Mouse (Mus musculus): ENCODE measurements around the gene Xirp1.

Gene Xirp1

DNA sequence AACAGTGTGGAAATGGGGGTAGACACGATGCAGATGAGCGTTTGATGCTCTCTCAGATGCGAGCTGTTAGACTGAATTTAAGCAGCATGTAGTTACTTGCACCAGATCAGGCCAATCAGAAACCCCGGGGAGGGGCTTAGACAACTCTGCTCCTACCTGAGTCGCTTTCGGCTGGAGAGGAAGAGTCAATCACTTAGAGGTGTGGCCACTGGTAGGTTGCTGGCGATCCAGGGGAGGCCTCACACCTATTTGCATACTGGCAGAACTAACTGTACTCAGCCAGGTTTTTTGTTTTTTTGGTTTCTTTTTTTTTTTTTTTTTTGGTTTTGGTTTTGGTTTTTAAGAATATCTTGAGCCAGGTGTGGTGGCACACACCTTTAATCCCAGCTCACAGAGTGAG, 35.1 kb downstream of the Xirp1 start:
- peak; percentile 95 for DNase-seq (ENCODE audit: low read depth, low spot score)

- no peak for DNase-seq (ENCODE audit: low read depth, low spot score)
These were observed 37.4 kb downstream of the Xirp1 start for GRCm38 (mm10) chr9:119985881-119986574.

GRCm38 (mm10) chr9:119984536-119985011, 38.8 kb downstream of the Xirp1 start, which contains the start of gene Csrnp1:
TSS of gene Csrnp1 (minus strand) at chr9:119984658.
- no peak for DNase-seq (ENCODE audit: low read depth, low spot score)

DNA sequence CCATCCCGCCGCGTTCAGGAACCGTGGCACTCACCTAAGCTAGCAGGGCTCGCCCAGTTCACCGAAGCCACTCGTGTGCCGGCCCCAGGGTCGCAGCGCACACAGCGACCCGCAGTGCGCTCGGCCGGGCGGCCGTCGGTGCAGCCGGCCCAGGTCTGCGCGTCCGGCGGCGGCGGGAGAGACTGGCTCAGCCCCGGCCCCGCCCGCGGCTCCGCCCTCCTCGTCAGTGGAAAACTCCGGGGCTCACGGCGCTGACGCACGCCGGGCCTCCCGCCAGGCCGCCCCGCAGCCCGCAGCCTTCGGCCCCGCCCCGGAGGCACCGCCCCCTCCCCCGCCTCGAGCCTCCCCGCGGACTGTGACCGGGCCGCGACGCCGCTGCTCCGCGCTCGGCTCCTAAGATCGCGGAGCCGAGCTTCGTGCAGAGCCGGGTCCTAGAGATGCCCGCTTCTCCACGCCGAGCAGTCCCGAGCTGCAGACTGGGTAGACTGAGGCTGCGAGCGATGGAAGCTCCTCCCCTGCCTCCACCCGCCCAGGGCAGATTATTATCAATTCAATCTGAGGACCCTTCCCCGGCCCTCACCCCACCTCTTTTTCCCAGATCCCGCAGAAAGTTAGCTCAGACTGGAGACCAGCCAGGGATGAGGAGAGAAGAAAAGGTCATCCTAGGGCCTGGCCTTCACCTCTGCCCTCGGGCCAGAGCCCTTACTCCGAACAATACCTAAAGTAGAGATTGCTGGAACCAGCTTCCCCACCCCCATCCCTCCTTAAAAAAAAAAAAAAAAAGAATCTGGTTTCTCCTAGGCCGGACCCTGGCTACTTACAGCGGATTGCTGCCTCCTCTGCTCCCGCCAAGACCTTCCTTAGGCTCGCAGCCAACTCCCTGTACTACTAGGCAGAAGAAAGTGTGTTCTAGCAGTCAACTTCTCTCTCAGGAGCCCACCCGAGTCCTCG, 39.5 kb downstream of the Xirp1 start:
- DNase-seq (ENCODE audit: low read depth, low spot score), result peak; percentile 90

GRCm38 (mm10) chr9:119982956-119983551, 40.3 kb downstream of the Xirp1 start:
- peak; percentile 82 for DNase-seq (ENCODE audit: low read depth, low spot score)

DNA sequence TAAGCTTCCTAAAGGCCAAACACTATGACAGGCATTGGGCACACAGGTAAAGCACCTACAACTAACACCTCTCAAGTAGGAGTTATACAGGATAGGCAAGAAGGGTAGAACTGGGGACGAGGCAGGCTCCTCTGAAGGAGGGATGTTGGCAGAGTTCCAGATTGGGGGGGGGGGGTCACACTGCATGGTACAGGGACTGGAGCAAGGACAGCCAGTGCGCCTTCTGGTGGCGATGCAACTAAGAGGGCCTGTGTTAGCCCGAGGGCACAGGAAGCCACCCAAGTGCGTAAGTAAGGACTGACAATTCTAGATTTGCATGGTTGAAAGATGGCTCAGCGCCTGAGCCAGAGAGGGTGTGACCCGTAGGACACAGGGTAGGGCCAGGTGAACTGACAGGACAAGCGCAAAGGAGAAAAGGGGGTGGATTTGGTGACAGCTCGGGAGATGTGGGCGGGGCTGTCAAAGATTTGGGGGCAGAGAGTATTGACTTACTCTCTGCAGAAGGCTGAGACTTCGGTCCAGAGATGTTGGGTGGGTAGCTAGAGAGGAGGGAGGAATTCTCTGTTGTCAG, 41.1 kb downstream of the Xirp1 start:
- peak; percentile 95 for DNase-seq (ENCODE audit: low read depth, low spot score)

DNA sequence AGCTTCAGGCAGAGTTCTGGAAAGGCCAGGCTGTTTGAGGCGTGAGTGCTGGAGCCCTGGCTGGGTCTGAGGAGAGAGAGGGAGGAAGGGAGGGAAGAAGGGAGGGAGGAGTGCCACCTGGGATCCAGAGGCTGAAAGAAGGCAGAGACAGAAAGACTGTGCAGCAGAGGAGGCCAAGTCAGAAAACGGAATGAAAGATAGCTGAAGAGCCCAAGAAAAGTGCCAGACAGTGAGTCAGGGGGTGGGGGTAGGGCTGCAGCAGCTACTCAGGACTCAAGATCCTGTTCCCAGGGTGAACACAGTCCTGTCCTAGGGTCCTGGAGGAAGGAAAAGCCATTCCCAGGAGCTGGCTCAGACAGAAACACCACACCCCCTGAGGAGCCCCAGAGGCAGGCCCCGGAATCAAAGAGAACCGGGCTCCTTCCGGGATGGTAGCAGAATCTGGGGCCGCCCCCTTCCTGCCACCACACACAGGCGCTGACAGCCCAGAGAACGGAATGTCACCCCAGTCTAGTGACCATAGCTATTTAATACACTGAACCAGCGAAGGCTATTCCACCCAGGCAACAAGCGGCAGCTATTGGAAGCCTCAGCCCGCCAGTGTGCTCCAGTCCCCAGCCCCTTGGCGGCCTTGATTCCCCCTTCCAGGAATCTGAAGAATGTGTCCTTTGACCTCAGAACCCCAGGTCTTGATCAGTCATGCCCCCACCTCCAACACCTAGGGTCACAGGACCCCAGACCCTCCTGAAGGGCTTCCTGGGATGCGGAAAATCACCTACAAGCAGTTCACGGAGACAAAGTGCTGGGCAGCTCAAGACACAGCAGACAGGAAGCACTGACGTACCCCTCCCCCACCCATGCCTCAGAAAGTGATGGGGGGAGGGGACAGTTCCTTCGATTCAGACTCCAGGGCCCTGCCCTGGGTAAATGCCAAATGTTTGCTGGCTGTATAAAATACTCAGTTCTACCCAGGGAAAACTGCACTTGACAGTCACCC, 41.9 kb downstream of the Xirp1 start:
- peak; percentile 91 for DNase-seq (ENCODE audit: low read depth, low spot score)

- peak; percentile 51 for DNase-seq (ENCODE audit: low read depth, low spot score)
These were observed 42.6 kb downstream of the Xirp1 start for GRCm38 (mm10) chr9:119980770-119981182.

- DNase-seq (ENCODE audit: low read depth, low spot score), result peak; percentile 43
These were observed 43.6 kb downstream of the Xirp1 start for GRCm38 (mm10) chr9:119979749-119980148.

DNA sequence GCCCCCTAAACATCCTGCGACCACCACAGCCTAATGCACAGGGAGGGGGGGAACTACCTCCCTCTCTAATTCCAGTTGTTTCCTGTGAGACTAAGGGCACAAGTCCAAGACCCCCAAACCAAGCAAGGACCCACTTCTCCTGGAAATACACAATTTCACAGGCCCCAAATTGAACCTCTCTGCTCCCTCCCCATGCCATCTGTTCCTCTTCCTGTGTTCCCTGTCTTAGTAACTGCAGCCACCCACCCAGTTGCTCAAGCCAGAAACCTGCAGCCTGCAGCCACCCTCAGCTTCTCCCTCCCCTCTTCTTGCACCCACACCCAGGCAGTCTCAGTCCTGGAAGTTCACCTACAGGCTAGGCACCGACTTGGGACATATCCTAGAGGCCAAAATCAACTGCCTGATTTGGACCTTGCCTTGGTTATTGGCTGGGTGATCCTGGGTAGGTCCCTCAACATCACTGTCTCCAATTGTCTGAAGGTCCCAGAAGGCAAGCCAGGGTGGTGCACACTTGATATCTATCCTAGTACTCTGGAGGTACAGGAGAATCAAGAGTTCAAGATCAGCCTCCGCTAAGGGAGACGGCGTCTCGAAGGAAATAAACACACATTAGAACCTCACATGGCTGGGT, 44.5 kb downstream of the Xirp1 start:
- no peak for DNase-seq (ENCODE audit: low read depth, low spot score)

DNA sequence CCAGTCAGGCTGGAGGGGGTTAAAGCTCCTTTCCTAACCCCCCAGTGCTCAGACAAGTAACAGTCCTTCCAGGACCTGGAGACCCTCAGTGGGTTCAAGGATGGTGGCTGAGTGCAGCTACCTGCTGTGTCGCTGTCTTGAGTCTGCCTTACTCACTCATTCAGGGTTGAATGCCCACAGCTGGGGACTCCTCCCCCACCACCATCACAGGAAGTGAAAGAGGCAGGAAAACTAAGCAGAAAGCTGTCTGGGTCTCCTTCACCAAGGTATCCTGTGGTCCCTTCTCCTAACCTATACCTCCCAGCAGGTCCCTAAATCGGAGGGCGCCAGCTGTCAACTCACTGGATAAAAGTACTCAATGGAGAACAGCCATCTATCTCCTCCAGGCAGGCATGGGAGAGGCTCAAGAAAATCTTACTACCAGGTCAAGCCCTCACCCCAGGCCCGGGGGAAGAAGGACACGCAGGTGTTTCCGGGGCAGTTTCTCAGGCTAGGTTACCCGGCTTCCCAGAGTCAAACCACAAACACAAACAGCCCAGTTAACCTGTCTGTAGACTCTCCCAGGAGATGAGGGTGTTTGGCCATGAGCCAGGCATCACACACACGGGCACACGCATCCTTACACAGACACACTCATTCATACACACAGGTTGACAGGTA, 45.1 kb downstream of the Xirp1 start:
- peak; percentile 93 for DNase-seq (ENCODE audit: low read depth, low spot score)

- peak; percentile 47 for DNase-seq (ENCODE audit: low read depth, low spot score)
These were observed 45.8 kb downstream of the Xirp1 start for GRCm38 (mm10) chr9:119977557-119978060.

GRCm38 (mm10) chr9:119976704-119977556, 46.5 kb downstream of the Xirp1 start:
- DNase-seq (ENCODE audit: low read depth, low spot score), result peak; percentile 78

DNA sequence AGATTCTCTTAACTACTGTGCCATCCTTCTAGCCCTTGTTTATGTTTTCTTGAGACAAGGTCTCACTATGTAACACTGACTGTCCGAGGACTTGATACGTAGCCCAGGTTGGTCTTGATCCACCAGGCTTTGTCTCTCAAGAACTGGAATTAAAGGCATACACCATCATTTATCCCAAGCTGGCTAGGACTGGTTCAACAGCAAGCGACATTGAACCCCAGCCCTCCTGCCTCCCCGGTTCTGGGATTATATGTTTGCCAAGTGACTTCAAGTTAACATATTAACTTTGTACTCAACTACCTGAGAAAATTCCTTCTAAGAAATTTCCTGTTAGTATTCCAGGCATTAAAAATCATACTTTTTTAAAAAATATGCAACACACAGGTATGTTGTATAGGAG, 48.1 kb downstream of the Xirp1 start:
- DNase-seq (ENCODE audit: low read depth, low spot score), result no peak

- DNase-seq (ENCODE audit: low read depth, low spot score), result peak; percentile 37
These were observed 48.8 kb downstream of the Xirp1 start for GRCm38 (mm10) chr9:119974609-119975008.

- peak; percentile 69 for DNase-seq (ENCODE audit: low read depth, low spot score)
These were observed 49.4 kb downstream of the Xirp1 start for GRCm38 (mm10) chr9:119973869-119974520.

DNA sequence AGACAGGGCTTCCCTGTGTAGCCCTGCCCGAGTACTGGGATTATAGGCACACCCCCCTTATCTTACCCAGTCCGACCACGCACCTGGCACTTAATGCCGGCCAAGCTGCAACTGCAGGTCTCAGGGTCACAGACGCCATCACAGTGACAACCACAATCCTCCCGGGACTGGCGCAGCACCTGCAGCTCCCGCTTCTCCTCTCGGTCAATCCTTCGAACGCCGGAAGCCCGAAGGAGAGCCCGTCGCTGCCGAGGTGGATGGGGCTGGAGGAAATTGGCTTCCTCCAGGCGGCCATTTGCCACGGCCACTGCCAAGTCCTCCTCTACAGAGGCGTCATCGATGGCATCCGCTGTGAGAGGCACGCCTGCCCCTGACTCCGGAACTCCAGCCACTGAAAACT, 50.1 kb downstream of the Xirp1 start:
- no peak for DNase-seq (ENCODE audit: low read depth, low spot score)

- no peak for DNase-seq (ENCODE audit: low read depth, low spot score)
These were observed 50.8 kb downstream of the Xirp1 start for GRCm38 (mm10) chr9:119972582-119972981.

All from A20 (cell line).